Mouse (Mus musculus) olfactory bulb, adult 2 months (tissue): ENCODE results near the gene Hmgcr.

ENCODE experiments used
- CTCF ChIP-seq: fragments of 200-500 bp; IDR thresholded peaks from 2 replicates; pipeline ENCODE4 v1.5.1; 2012; ENCODE audit warnings: low read depth, mild to moderate bottlenecking, low read length, moderate library complexity; ENCODE audit not compliant: insufficient read depth
- POLR2A ChIP-seq: fragments of 200-500 bp; IDR thresholded peaks from 2 replicates; pipeline ENCODE4 v1.6.1; 2012; ENCODE audit warnings: mild to moderate bottlenecking, low read depth, low read length, moderate library complexity; ENCODE audit not compliant: insufficient read depth

GRCm38 (mm10) chr13:96720003-96720402, 49.3 kb upstream of the Hmgcr start:
- no peak for TF ChIP-seq CTCF
- no peak for TF ChIP-seq POLR2A
